Mouse (Mus musculus): ENCODE data around the gene Cyp3a16. TPM values are rescaled to one million over a fixed set of nuclear protein-coding genes. Genes with fewer than 3 reads are reported as not detected.
"Not testable (repeated sequence)": the region's sequence is repeated elsewhere in the genome, so short reads cannot be mapped to it uniquely, and the experiment has no call there.

Gene Cyp3a16
- not detected for total RNA-seq (2021)

DNA sequence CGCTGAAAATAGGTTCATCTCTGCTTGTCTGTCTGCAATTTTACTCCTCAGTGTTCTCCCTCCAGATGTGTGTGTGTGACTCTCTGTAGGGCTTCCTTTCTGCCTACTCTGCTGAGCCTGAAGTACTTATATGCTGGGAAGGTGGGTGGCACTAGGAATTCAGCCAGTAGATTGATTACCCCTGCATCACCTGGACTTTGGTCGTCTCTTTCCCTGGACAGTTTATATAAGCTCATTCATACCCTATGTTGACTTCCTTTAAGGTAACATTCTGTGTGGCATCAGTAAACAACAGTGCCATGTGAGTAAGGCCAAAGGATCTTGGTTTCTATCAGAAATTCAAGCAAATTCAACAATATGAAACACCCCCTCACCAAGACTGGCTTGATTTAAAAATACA lies at the start of gene Cyp3a16:
Cyp3a16 (minus strand) TSS at position 101 of the 400 bp plus-strand sequence.
- DNase-seq, result not testable (repeated sequence)

DNA sequence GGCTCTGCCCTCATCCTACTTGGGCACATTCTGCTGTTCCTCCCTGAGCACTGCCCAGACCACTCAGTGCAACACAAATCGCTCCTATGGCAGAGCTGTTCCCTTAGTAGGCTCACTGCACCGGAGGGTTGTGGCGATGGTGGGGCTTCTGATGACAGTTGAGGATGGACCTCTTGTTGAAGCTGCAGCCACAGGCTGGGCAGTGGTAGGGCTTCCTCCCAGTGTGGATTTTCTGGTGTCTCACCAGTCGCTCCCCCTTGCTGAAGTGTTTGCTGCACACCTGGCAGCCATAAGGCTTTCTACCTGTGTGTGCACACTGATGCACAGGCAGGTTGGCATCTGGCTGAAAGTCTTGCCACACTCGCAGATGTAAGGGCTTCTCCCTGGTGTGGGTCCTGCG lies 20.8 kb upstream of the Cyp3a16 start:
- no peak for DNase-seq

DNA sequence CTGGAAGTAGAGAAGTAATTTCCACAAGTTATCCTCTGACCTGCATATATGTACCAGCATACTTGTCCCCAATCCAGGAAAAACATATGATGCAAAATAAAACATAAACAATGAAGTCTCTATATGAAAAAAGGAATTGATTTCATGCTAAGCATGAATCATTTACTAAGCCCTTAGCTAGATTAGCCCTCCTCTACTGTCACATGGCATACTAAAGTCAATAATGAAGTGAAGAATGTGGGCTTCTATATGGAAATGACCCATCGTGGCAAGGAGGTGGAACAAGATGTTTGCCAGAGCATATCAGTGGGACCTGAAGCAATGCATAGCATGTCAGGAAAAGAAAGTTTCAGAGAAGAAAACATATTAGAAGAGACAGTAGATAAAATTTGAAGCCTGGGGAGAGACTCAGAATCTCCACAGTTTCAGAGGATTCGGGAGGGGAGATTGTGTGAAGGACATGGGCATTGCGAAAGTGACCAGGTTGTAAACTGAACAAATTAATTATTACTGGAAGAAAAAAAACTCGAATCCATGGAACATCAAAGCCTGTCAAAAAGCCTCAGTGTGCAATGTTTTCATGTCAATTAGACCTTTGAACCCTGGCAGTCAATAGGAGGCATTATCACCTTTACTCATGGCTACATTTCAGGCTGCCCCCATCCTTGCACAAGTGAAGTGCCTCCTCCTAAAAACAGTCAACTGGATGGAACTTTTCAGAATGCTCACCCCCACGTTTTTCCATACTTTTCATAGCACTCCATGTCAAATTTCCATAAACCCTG lies 5.0 kb downstream of the Cyp3a16 start:
- DNase-seq, result no peak

DNA sequence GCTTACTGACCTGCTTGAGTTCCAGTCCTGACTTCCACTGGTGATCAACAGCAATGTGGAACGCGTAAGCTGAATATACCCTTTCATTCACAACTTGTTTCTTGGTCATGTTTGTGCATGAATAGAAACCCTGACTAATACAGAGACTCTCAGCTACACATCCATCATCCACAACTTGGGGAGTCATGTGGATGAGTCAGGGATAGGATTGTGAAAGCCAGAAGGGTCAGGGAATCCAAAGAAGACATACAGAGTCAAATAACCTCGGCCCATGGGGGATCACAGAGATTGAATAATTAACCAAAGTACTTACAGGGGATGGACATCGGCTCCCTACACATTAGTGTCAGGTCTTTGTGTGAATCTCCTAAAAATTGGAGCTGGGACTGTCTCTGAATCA lies 7.2 kb downstream of the Cyp3a16 start:
- DNase-seq, result no peak

DNA sequence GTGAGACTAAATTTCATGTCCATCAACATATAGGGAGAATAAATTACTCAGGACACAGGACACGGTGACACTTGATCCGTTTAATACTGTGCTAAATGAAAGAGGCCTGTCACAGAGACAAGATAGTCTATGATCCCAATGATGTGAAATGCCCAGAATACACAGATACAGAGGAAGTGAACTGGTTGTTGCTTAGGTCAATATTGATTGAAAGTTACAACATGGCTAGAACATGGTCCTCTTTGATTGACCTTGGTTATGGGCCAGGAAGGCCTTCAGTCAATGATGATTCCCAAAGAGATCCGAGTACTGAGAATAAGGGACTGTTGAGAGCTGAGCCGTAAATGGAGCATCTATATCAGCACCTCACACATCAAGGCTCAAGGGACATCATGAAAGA lies 15.1 kb downstream of the Cyp3a16 start:
- no peak for DNase-seq

DNA sequence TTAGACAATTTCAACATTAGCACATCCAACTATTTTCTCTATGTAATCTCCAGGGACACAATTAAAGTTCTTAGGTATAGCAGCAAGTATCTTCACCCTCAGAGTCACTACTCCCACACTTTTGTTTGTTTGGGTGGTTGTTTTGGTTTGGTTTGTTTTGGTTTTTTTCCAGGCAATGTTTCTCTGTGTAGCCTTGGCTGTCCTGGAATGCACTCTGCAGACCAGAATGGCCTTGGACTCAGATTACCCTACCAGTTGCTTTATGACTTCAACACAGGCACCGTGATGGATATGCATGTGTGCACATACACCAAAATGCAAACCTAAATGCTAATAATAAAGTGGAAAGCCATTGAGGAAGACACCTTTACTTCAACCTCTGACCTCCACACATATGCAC lies 35.8 kb downstream of the Cyp3a16 start:
- no peak for DNase-seq

DNA sequence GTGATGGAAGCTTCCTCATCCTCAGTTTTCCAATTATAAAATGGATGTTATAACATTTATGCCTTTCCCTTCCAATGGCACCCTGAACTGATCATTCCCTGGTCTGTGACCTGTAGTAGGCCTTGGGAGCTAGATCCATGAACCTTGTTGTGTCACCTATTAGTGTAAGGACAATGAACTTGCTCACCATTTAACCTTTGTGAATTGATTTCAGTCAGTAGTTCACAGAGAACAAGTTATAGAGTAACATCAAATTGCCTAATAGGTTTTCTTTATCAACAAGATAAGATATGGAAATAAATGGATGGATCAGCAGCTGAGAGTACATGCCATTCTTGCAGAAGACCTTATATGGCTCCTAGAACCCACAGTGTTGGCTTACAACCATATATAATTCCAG lies 38.5 kb downstream of the Cyp3a16 start:
- no peak for DNase-seq

DNA sequence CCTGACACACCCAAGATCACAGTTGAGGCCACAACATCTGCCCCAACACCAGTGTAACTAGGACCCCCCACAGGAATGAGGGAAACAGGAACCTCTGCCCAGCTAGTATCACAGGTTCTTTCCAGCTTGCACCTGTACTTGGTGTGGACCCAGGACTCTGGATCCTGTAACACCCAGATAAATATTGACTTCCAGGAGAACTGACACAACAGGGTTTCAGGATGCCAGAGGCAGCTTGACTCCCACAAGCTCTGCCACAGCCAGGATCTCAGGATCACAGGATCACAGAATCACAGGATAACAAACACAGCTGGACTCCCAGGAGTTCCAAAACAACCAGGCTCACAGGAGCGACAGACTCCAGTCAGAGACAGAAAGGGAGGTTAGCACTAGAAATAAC lies 47.2 kb downstream of the Cyp3a16 start:
- no peak for DNase-seq

DNA sequence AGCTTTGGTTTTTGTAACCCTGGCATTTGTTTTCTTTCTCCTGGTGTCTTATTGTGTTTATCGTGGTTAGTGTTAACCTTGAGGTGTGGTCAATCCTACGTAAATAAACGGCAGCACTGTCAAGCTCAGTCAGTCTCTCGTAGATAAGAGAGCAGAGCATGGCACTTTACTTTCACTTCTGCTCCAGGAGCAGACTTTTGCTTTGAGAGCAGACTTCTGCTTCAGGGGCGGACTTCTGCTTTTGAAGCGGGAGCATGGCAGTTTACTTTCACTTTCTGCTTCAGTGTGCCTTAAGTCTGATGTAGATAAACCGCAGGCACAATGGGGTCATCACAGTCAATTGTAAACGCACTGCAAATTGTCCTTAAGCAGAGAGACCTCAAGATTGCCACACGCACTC lies 54.1 kb downstream of the Cyp3a16 start:
- DNase-seq, result not testable (repeated sequence)

Other genes with a start within 250 kb of the Cyp3a16 start
- gene Zfp655, start 238.0 kb downstream of the Cyp3a16 start, total RNA-seq (2021), result 10 to 100 TPM; 24.4 to 27.4 TPM
- 10 to 100 TPM; 17.2 to 19.5 TPM for gene Zscan25, start 189.2 kb downstream of the Cyp3a16 start, total RNA-seq (2021)
- gene Cyp3a57, start 124.4 kb downstream of the Cyp3a16 start, total RNA-seq (2021), result not detected
- not detected for gene Cyp3a41b, start 115.0 kb upstream of the Cyp3a16 start, total RNA-seq (2021)

Data from layer of hippocampus, postnatal 36 days (tissue).